Mouse (Mus musculus) left cerebral cortex, postnatal 4 days (tissue): Measurements from ENCODE around the gene Lhpp. TPM values are rescaled to one million over a fixed set of nuclear protein-coding genes. Genes with fewer than 3 reads are reported as not detected.
"Not testable (repeated sequence)": the region's sequence is repeated elsewhere in the genome, so short reads cannot be mapped to it uniquely, and the experiment has no call there.

Experiments
- DNase-seq: peaks from one replicate; pipeline ENCODE4 v3.0.0-alpha.2; 2022
- intact Hi-C: fragments of 180-260 bp; cut with DNase I; formaldehyde crosslinking; loops from one replicate; pipeline ENCODE4 v1.15.1; 2025
- total RNA-seq, 2 experiments: library from RNA; stranded (reverse); gene quantifications; 2 replicates each; pipeline ENCODE4 v1.2.3; 2021

Gene Lhpp
- total RNA-seq, 2 experiments from 2014 or later: 34.6 TPM

DNA sequence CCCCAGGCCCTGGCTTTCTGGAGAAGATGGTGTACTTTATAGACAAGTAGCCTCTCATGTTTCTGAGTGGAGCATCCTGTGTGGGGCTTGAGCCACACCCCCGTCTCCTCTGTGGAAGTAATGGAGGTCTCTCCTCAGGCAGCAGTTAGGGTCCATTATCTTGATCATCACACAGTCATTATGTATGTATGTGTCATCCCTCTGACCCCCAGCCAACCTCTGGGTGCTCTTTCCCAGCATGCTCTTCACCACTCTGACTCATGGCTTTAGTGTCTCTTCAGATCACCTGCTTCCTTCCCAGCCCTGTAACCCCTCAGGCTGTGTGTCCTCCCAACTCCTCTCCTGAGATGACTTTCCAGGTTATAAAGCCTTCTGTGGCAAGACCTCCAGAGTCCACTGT lies 31.2 kb downstream of the Lhpp start:
- intact Hi-C loops: no loop called here
- no peak for DNase-seq

DNA sequence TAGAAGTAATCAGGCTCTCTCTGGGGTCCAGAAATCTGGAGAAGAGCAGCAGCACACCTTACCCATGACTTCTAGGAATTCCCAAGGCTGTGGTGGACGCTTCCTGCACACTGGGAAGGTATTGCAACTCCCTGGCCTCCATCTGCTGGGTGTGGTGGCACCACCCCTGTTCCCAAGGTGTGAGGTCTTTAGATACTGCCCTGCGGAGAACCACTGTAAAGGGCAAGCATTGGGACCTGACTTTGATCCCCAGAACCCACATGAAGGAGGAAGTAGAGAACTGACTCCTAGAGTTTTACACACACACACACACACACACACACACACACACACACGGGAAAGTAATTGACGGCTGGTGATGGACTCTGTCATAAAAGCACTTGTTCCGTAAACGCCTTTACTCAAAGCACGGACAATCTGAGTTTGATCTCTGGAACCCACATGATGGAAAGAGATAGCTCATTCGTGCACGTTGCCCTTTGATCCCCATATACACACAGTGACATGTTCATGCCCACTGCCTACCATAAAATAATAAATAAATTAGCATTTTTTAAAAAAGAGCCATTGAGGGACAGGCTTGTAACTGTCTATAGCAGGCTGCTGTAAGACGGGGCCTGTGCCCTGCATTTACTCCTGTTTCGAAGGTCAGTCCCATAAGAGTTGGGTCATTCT lies 34.3 kb downstream of the Lhpp start:
- intact Hi-C loops: no loop called here
- no peak for DNase-seq

DNA sequence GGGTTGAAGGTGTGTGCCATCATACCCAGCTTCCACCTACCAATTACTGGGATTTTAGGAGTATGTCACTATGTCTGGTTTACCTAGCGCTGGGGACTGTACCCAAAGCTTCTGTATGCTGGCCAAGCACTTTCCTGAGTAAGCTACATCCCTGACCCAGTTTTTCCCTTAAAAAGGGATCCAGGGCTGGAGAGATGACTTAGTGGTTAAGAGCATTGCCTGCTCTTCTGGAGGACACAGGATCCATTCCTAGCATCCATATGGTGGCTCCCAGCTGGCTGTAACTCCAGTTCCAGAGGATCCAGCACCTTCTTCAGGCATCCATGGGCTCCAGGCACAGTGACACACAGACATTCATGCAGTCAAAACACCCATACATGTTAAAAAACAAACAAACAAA lies 36.1 kb downstream of the Lhpp start:
- intact Hi-C loops: no loop called here
- DNase-seq: no peak

DNA sequence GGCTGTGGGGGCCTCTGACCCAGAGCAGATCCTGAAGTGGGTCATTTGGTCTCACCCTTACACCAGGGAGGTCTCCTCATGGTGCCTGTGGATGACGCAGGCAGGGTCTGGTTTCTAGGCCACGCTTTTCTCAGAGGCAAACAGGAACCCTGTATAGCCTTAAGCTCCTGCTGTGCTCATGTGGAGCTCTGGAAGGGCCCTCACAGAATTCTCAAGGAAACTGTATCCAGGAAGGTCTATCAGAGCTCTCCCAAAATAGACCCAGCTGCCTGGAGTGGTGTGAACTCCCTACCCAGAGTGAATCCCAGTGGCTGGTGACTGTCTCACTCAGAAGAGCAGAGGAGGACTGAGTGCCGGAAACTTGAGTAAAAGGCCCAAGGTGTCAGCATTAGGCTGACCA lies 44.0 kb downstream of the Lhpp start:
- intact Hi-C loops: loop anchor here (10.0 kb wide), 1 partner anchor 350 kb away; no protein-coding TSS in a partner anchor
- DNase-seq: no peak

DNA sequence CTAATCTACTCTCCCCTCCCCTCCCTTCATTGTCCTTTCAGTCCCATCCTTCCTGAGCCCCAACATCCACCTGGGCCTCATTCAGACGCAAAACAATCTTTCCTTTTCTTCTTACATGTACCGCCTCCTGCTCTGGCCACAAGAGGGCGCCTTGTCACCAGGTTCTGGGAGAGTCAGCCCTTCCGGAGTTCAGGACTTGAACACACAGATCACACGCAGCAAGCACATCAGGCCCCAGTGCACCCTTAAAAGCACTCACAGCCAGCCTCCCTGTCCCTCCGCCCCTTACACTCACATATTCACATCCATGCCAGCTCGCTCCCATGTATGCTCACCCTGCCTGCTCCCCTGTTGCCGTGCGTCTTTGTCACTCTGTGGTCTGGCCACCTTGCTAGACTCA lies 45.6 kb downstream of the Lhpp start:
- DNase-seq: peak; percentile 94
- intact Hi-C loops: loop anchor here (1.0 to 10.0 kb wide), 2 partner anchors 155 to 349 kb away; no protein-coding TSS in a partner anchor

DNA sequence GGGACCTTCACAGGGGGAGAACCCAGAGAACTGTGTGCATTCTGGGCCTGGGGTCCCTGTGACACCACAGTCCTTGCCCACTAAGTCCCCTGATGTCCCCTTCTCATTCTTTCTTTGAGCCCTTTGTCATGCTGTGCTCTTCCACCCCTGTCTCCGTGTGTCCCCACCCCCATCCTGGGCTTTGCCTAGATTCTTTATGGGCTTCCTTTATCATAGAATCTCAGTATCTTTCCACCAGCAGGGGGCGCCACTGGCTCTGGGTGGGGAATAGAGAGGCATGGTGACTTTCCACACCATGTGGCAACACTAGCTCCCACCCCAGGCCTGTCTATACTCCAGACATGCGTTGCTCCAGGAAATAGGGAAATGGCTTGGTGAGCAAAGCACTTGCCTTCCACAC lies 46.1 kb downstream of the Lhpp start:
- peak; percentile 97 for DNase-seq
- intact Hi-C loops: loop anchor here (1.0 to 10.0 kb wide), 2 partner anchors 155 to 348 kb away; no protein-coding TSS in a partner anchor

DNA sequence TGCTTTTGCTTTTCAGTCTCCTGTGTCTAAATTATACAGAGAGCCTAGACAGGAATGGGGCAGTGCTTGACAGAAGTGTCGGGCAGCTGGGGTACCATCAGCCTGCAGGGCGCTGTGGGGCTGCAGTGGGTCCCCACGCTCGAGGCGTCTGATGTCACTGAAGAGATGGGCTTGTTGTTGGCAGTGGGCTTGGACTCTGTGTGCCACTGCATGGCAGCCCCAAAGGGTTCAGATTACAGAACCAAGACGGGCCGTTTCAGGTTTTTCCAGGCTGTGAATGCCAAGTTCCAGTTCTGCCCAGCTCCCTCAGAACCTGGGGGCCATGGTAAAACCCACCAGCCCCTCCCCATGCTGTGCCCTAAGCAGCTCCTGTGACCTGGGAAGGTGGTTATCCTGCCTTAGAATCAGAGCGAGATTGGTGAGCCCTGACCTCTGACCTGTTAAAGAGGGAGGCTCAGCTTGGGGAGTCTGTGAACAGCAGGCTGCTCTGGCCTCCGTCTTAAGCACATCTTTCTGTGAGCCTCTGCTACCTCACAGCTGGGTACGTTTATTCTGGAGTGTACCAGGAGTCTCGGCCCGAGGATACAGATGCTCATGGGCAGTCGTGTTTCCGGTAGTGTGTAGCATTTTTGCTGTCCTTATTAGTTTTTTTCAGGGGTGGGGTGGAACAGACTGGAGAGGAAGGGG lies 47.1 kb downstream of the Lhpp start:
- intact Hi-C loops: loop anchor here (10.0 kb wide), 1 partner anchor 347 kb away; no protein-coding TSS in a partner anchor

DNA sequence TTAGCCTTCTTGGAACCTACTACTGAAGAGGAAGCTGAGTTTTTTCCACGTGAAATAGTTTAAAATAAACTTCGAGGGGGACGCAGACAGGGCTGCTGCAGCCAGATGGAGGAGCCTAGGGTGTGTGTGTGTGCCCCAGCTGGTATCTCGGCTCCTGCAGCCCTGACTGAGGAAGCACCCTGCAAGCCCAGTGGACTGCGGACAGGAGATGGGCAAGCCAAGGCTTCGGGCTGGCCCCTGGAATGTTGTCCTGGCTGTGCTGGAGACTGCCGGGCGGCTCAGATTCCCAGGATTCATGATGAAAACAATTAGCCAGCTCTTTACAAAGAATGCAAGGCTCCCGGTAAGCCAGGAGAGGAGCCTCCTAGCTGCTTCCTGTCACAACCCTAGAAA lies 47.6 kb downstream of the Lhpp start:
- no peak for DNase-seq
- intact Hi-C loops: loop anchor here (10.0 kb wide), 1 partner anchor 347 kb away; no protein-coding TSS in a partner anchor

More for the DNA sequence above, 47.1 kb downstream of the Lhpp start:
- DNase-seq: no peak

DNA sequence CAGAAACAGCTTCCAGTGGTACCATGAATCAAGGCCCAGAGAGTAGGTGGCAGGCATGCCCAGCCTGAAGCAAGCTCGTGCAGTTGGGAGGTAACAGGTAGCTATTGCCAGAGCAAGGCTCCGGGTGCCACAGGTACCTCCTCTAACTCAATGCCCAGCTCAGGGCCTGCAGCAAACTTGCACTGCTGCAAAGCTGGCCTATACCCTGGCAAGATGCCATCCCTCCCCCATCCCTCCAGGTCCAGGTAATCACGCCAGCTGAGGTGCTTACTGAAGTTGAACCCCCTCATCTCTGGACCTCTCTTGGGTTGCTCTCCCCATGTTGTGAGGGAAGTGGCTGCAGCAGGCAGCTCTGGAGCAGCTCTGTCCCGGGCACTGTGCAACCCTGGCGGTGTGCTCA lies 48.2 kb downstream of the Lhpp start:
- intact Hi-C loops: loop anchor here (10.0 kb wide), 1 partner anchor 346 kb away; no protein-coding TSS in a partner anchor
- no peak for DNase-seq

DNA sequence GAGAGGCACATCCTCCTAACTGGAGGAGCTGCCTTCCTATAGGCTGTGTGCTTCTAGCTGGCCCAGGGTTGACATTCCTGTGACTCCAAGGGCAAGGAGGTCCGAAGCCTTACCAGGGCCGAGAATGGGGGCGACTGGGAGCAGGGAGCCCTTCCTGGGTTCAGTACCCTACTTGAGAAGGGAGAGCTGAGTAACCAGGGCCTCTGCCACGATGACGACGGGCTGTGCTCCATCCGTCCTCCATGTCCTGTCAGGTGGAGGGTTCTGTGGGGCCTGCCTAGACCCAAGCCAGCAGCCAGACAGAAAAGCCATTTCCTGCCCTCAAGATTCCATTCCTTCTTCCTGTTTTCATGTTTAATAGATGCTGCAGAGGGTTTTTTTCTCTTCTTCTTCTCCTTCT lies 49.2 kb downstream of the Lhpp start:
- intact Hi-C loops: loop anchor here (10.0 kb wide), 1 partner anchor 345 kb away; no protein-coding TSS in a partner anchor

DNA sequence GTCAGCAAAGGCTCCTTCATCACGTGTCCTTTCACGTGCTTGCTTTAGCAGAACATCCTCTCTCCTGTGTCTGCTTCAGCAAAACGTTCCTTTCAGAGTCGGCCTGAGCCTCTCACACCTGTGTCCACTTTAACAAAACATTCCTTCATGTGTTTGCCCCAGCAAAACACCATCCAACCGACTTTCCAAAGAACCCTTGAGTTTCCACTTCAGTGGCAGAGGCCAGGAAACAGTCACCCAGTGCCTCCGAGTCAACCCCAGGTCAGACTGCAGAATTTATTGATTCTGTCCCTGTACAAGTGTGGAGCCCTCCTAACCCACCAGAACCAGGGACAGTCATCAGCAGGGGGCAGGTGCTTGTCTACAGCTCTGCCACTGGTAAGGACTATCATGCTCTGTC lies 52.4 kb downstream of the Lhpp start:
- intact Hi-C loops, DNase-seq: not testable (repeated sequence)

More for the DNA sequence above, 49.2 kb downstream of the Lhpp start:
- no peak for DNase-seq

DNA sequence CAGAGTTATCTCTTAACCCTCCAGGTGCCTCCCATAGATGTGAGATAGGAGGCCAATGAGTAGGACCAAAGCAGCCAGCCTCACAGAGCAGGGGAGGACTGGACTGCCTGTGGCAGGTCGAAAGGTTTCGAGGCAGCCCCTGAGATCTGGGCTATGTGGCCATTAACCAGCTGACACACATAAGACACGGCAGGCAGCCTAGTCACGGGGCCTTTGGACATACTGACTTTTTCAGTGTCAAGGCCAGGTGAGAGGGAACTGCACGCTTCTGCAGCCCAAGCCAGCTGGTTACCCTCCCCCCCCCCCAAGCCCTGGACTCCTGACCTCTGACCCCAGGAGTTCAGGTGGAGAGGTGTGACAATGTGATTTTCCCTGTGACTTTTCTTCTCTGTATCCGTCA lies 54.4 kb downstream of the Lhpp start:
- intact Hi-C loops: no loop called here
- DNase-seq: no peak

DNA sequence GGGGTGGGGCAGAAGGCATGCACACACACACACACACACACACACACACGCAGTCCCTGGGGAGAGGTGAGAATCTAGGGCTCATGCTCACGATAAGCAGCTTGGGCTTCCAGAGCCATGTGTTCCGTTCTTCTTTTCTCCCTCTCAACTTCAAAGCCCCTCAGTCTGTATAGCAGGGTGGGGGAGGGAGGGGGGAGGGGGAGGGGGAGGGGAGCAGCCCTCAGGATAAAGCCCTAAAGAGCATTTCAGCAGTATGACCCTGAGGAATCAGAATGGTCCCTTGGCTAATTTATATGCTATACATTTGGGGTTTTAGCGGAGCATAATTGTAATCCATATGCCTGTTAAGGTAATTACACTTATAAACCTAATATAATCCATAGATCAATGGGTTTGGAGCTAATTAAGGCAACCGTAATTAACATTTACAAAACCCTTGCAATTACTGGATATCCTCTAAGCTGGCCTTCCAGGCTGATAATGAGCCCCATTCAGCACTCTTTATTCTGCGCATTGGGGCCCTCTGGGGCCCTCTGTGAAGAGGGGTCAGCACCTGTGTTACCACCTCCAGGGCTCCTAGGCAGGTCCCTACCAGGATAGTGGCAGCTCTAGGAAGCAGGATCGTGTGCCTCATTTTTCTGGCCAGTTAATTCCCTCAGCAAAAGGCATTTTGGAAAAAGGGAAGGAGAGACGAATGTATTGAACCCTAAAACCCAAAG lies 55.4 kb downstream of the Lhpp start:
- intact Hi-C loops: no loop called here
- DNase-seq: no peak

DNA sequence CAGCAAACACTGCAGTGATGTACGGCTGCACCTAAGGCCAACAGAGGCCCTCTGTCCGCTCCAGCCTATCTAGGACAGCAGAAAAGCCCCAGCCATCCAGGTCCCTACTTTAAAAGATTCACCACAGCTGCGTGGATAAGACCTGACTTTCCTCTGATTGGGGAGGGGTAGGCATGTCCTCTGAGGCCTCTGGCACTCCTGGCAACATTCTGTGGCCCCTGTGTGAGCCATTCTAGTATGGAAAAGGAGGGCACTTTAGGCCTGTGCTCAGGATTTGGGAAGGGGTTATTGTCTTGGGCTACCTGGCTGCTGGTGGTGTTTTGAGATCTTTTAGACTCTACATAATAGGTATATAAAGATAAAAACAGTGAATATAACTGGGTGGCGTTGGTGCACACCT lies 56.1 kb downstream of the Lhpp start:
- intact Hi-C loops: no loop called here

DNA sequence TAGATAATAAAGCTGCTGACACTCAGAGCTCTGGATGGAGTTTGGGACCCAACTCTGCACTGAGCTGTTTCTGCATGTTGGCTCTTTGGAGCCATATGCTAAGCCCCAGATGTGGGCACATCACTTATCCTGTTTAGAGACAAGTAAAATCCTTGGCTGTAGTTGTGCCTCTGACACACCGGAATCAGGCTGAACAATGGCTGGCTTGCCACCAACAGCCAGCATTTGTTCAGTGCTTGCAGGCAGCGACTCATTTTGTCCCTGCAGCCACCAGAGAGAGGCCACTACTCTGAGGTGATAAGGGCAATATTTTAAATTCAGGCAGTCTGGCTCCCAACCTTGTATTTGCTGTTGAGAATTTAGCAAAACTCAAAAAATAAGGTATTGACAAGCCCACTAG lies 58.2 kb downstream of the Lhpp start:
- intact Hi-C loops: no loop called here
- DNase-seq: no peak

More for the DNA sequence above, 56.1 kb downstream of the Lhpp start:
- DNase-seq: no peak

DNA sequence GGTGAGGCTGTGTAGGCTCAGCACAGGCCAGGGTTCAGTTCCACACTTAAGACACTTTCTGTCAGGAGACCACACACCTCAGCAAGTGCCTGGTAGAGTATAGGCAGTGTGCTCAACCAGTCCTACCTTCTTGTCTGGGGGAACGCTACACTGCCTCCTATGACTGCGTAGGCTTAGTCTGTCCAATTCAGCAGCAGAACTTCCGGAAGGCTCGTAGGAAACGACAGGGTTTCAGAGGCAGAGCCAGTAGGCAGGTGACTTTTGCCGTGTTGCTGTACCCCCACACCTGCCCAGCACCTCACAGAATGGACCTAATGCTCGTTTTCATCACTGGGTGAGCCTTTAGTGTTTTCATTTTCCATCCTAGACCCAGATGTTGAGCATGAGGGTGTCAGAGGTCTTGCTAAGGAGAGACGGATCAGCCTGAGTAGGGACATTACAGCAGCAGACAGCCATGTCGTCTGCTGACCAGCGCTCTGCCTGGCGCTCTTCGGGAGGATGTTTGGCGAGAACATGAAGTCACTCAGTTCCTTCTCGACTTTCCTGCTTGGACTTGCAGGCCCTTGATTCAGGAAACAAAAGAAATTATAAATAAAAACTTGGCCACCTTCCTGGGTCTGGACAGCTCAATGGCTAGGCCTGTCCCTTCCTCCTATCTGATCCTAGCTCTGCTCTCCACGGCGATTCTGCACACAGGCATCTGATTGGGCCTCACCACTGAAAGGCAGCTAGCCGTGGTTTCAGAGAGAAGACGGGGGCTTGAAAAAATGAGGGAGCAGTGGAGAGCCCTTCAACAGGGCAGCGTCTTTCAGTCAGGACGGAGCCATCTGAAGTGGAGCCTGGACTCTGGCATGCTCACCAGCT lies 59.8 kb downstream of the Lhpp start:
- DNase-seq: no peak
- intact Hi-C loops: no loop called here

DNA sequence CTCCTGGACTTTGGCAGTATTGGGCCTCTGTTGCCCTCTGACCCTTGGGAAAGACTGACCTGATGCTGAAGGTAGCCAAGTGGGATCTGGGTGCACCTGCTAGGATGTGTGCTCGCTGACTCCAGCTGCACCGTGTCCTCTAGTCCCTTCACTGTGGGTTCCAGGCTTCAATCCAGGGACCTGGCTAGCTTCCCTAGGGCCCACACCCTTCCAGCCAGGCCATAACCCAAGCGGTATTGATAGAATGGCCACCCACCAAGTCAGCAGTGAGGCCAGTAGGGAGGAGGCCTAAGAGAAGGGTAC lies 60.4 kb downstream of the Lhpp start:
- DNase-seq: no peak
- intact Hi-C loops: no loop called here

DNA sequence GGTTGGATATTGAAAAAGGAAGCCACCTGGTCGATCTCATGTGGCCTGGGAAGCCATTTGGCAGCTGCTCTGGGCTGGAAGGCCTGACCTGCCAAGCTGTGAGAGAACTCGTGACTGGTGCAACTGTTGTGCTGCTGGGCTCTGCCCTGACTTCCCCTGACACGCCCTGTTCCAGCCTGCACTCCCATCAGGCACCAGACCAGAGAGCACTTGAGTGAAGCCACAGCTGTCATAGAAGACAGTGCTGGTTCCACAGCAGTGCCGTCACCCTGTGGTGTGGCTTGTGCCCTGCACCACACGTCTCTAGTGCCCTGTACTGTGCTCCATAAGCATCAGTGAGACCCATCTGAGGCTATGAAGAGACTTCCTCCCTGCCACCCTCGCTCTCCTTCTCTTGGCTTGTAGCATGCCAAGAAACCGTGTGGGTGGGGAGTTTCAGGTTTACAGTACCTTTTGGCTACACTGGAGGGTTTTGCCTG lies 62.1 kb downstream of the Lhpp start:
- intact Hi-C loops: no loop called here
- no peak for DNase-seq

DNA sequence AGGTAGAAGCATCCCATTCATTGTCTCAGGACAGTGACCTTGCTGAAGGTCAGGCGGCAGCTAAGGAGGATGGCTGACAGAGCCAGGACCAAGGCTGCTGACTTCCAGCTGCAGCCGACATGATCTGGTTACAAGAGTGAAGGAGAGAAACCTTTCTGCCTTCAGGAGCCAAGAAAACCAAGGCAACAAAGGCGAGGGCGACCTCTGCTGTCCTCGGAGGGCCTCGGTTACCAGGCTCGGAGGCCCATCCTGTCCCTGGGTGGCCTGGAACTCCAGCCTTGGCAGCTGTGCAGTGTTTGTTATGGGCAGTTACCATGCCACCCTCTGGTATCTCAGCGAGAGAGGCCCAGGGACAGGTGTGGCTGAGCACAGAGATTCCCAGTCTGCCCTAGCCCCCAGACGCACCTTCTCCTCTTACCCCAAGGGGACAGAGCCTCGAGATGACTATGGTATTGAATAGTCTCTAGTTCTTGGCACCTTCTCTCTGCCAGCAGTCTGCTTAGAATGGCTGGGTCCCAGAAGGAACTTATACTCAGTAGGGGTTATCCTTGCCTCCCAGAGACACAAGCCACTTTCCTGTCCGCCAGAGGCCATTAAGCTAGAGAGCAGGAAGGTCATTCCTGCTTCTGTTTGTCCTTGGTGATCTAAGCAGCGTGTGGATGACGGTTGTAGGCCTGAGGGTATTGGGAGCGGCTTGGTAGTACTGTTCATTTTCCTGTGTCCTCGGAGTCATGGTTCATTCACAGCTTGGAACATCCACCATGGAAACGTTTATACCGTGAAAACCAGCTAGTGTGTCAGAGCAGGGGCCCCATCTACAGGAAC lies 63.7 kb downstream of the Lhpp start:
- peak; percentile 67 for DNase-seq
- intact Hi-C loops: no loop called here

DNA sequence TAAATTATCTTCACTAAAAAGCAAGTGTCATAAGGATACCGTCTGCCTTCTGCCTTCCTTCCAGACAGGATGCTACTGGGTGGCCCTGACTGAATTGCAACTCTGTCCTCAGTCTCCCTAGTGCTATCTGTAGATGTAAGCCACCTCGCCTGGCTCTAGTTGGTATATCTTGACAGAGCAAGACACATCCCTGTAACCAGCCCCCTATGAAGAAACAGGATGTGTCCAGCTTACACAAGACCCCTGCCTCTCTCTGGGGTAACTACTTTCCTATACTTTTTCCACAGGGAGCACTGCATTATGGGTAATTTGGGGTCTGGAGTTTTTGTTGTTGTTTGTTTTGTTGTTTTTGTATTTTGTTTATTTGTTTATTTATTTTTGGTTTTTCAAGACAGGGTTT lies 65.5 kb downstream of the Lhpp start:
- intact Hi-C loops: no loop called here
- DNase-seq: no peak
